13 mouse cellular contexts compared by ENCODE assay signal in genomic region chr5:138987994-138988393, GRCm38 (mm10). TPM values are rescaled to one million over a fixed set of nuclear protein-coding genes. Genes with fewer than 3 reads are reported as not detected.
A peak's percentile ranks its signal among the peaks of the same experiment; 100 is the strongest.
DNase-seq lines count a peak whose midpoint lies in the region; ATAC-seq lines count a peak whose summit lies in the region.
"Had no signal": no experiment of that assay in that cellular context is flagged by ENCODE, and none has a peak within 500 bp of the region (broad histone marks: within the 10 kb centered on the region; RNA-seq: fewer than 3 reads in every experiment).

No protein-coding gene starts in this region.

- no peak overlapping the region for H3K4me3 ChIP-seq in heart, embryonic 16.5 days (ENCODE audit: low read length)
- H3K4me3 ChIP-seq in neural tube, embryonic 13.5 days, result no peak overlapping the region
- no peak overlapping the region for H3K4me3 ChIP-seq in neural tube, embryonic 15.5 days (replicated peaks)
- no peak overlapping the region for H3K4me3 ChIP-seq in lung, embryonic 16.5 days (ENCODE audit: low read length)
- no peak overlapping the region for H3K4me3 ChIP-seq in stomach, embryonic 16.5 days (replicated peaks; ENCODE audit: low read length)
- H3K4me3 ChIP-seq: liver, embryonic 12.5 days; midbrain, embryonic 15.5 days had no signal

- no peak overlapping the region for H3K4me2 ChIP-seq in heart, embryonic 16.5 days (ENCODE audit: low read depth, low read length)
- no peak overlapping the region for H3K4me2 ChIP-seq in neural tube, embryonic 13.5 days
- no peak overlapping the region for H3K4me2 ChIP-seq in neural tube, embryonic 15.5 days
- H3K4me2 ChIP-seq in lung, embryonic 16.5 days (ENCODE audit: low read depth, low read length), result no peak overlapping the region
- no peak overlapping the region for H3K4me2 ChIP-seq in stomach, embryonic 16.5 days (ENCODE audit: low read depth, low read length)
- H3K4me2 ChIP-seq: liver, embryonic 12.5 days; midbrain, embryonic 15.5 days had no signal

- H3K9ac ChIP-seq in heart, embryonic 16.5 days (ENCODE audit: low read length), result peak overlapping the region; percentile 59
- H3K9ac ChIP-seq in neural tube, embryonic 13.5 days, result no peak overlapping the region
- no peak overlapping the region for H3K9ac ChIP-seq in neural tube, embryonic 15.5 days (replicated peaks)
- H3K9ac ChIP-seq in lung, embryonic 16.5 days (ENCODE audit: low read length), result peak overlapping the region; percentile 8; the same call in 1 of the 2 replicates
- peak overlapping the region; percentile 48 for H3K9ac ChIP-seq in stomach, embryonic 16.5 days (ENCODE audit: low read length)
- H3K9ac ChIP-seq: forebrain, postnatal 0 days; liver, embryonic 12.5 days; midbrain, embryonic 15.5 days had no signal

- no peak for ATAC-seq in heart, embryonic 16.5 days (replicated peaks; ENCODE audit: extremely low read depth, insufficient read depth, low FRiP score)
- peak; percentile 44; the same call in 1 of the 2 replicates for ATAC-seq in neural tube, embryonic 13.5 days (ENCODE audit: low read depth)
- ATAC-seq in neural tube, embryonic 15.5 days (ENCODE audit: low FRiP score), result no peak
- ATAC-seq in lung, embryonic 16.5 days (ENCODE audit: low read depth), result peak; percentile 69
- peak; percentile 35; the same call in 1 of the 2 replicates for ATAC-seq in stomach, embryonic 16.5 days (ENCODE audit: insufficient read depth, low FRiP score)
- ATAC-seq: hindbrain, postnatal 0 days; liver, embryonic 12.5 days had no signal

- H3K4me1 ChIP-seq in heart, embryonic 16.5 days (ENCODE audit: control insufficient read depth, insufficient read depth, low read length), result peaks cover 51% of the 10 kb centered on the region
- peaks cover 41% of the 10 kb centered on the region for H3K4me1 ChIP-seq in neural tube, embryonic 13.5 days (replicated peaks)
- H3K4me1 ChIP-seq in neural tube, embryonic 15.5 days, result peaks cover 42% of the 10 kb centered on the region
- H3K4me1 ChIP-seq in lung, embryonic 16.5 days (replicated peaks; ENCODE audit: control insufficient read depth, insufficient read depth, low read length), result peaks cover 46% of the 10 kb centered on the region
- peaks cover 29% of the 10 kb centered on the region for H3K4me1 ChIP-seq in stomach, embryonic 16.5 days (ENCODE audit: control insufficient read depth, insufficient read depth, low read length)

- peak overlapping the region; percentile 83 for H3K27ac ChIP-seq in heart, embryonic 16.5 days (ENCODE audit: low read length)
- H3K27ac ChIP-seq in neural tube, embryonic 13.5 days (replicated peaks), result no peak overlapping the region
- no peak overlapping the region for H3K27ac ChIP-seq in neural tube, embryonic 15.5 days (replicated peaks)
- peak overlapping the region; percentile 68 for H3K27ac ChIP-seq in lung, embryonic 16.5 days (ENCODE audit: low read length)
- peak overlapping the region; percentile 79 for H3K27ac ChIP-seq in stomach, embryonic 16.5 days (ENCODE audit: low read length)
- H3K27ac ChIP-seq: hindbrain, postnatal 0 days; kidney, postnatal 0 days; liver, embryonic 12.5 days; midbrain, embryonic 15.5 days had no signal

- peaks cover 5% of the 10 kb centered on the region; the same call in 1 of the 2 replicates for H3K27me3 ChIP-seq in heart, embryonic 16.5 days (ENCODE audit: control insufficient read depth, insufficient read depth, low read length)
- H3K27me3 ChIP-seq in neural tube, embryonic 13.5 days, result peaks cover 27% of the 10 kb centered on the region
- peaks cover 19% of the 10 kb centered on the region for H3K27me3 ChIP-seq in neural tube, embryonic 15.5 days (replicated peaks)
- peaks cover 10% of the 10 kb centered on the region for H3K27me3 ChIP-seq in lung, embryonic 16.5 days (ENCODE audit: control insufficient read depth, insufficient read depth, low read depth, low read length)
- no peaks in the 10 kb centered on the region for H3K27me3 ChIP-seq in stomach, embryonic 16.5 days (ENCODE audit: control insufficient read depth, insufficient read depth, low read length)

- WGBS in heart, embryonic 16.5 days, result 63% methylated on average over 10 of the region's 10 CpGs
- WGBS in neural tube, embryonic 13.5 days, result 67% methylated on average over 10 of the region's 10 CpGs
- WGBS in neural tube, embryonic 15.5 days, result 55% methylated on average over 10 of the region's 10 CpGs
- WGBS in lung, embryonic 16.5 days, result 56% methylated on average over 10 of the region's 10 CpGs
- 67% methylated on average over 10 of the region's 10 CpGs for WGBS in stomach, embryonic 16.5 days

- H3K36me3 ChIP-seq in heart, embryonic 16.5 days (ENCODE audit: control insufficient read depth, insufficient read depth), result peaks cover 40% of the 10 kb centered on the region
- H3K36me3 ChIP-seq in neural tube, embryonic 13.5 days, result peaks cover 46% of the 10 kb centered on the region
- H3K36me3 ChIP-seq in neural tube, embryonic 15.5 days, result peaks cover 38% of the 10 kb centered on the region
- H3K36me3 ChIP-seq in lung, embryonic 16.5 days (ENCODE audit: control insufficient read depth, insufficient read depth, low read length), result peaks cover 18% of the 10 kb centered on the region; the same call in 1 of the 2 replicates
- H3K36me3 ChIP-seq in stomach, embryonic 16.5 days (ENCODE audit: control insufficient read depth, insufficient read depth, low read length), result peaks cover 8% of the 10 kb centered on the region; the same call in 1 of the 2 replicates
- H3K36me3 ChIP-seq: liver, embryonic 12.5 days; midbrain, embryonic 15.5 days had no signal

- no peaks in the 10 kb centered on the region for H3K9me3 ChIP-seq in heart, embryonic 16.5 days (replicated peaks; ENCODE audit: control insufficient read depth, low read length)
- H3K9me3 ChIP-seq in neural tube, embryonic 13.5 days, result no peaks in the 10 kb centered on the region
- no peaks in the 10 kb centered on the region for H3K9me3 ChIP-seq in neural tube, embryonic 15.5 days (replicated peaks)
- H3K9me3 ChIP-seq in lung, embryonic 16.5 days (ENCODE audit: control insufficient read depth, low read length), result no peaks in the 10 kb centered on the region
- no peaks in the 10 kb centered on the region for H3K9me3 ChIP-seq in stomach, embryonic 16.5 days (replicated peaks; ENCODE audit: control insufficient read depth, low read length)
- H3K9me3 ChIP-seq: liver, embryonic 12.5 days; midbrain, embryonic 15.5 days had no signal

- DNase-seq in heart, postnatal 10 days, result no peak
- no peak for DNase-seq in frontal cortex, postnatal 10 days (ENCODE audit: low spot score in 2 of 2)
- DNase-seq: thymus, postnatal 25 days had no signal

- intact Hi-C loops in heart, postnatal 10 days (cut with DNase I), result no loop called here

RNA-seq across cellular contexts. Expression of gene Pdgfa, which starts 9.2 kb away (rescaled TPM):
- polyA plus RNA-seq in heart, embryonic 16.5 days (2015; fragmentation: Nextera tagmentation; extraction: Ambion mirVana), result 54.0 and 56.0 TPM in 2 replicates
- 10 to 100 TPM; 34.1 to 45.2 TPM for total RNA-seq in heart, postnatal 10 days (2021)
- polyA plus RNA-seq in neural tube, embryonic 13.5 days (2015; fragmentation: Nextera tagmentation; extraction: Ambion mirVana), result 17.6 and 19.5 TPM in 2 replicates
- 28.2 and 35.1 TPM in 2 replicates for polyA plus RNA-seq in neural tube, embryonic 15.5 days (2015; fragmentation: Nextera tagmentation; extraction: Ambion mirVana)
- 56.7 and 58.2 TPM in 2 replicates for polyA plus RNA-seq in lung, embryonic 16.5 days (2015; fragmentation: Nextera tagmentation; extraction: Ambion mirVana)
- polyA plus RNA-seq in stomach, embryonic 16.5 days (2015; fragmentation: Nextera tagmentation; extraction: Ambion mirVana), result 48.5 and 52.3 TPM in 2 replicates

Comparison
In these comparisons a context has a peak if more than half of its experiments do, and no peak if none do; other contexts are left out.
1. ATAC-seq: peak in neural tube, embryonic 13.5 days (single experiment), lung, embryonic 16.5 days (single experiment) and stomach, embryonic 16.5 days (single experiment); none in heart, embryonic 16.5 days (single experiment) and neural tube, embryonic 15.5 days (single experiment).
2. H3K27ac ChIP-seq: peak in heart, embryonic 16.5 days (single experiment), lung, embryonic 16.5 days (single experiment) and stomach, embryonic 16.5 days (single experiment); none in neural tube, embryonic 13.5 days (single experiment) and neural tube, embryonic 15.5 days (single experiment).
3. H3K9ac ChIP-seq: peak in heart, embryonic 16.5 days (single experiment), lung, embryonic 16.5 days (single experiment) and stomach, embryonic 16.5 days (single experiment); none in neural tube, embryonic 13.5 days (single experiment) and neural tube, embryonic 15.5 days (single experiment).